Mouse (Mus musculus) kidney, postnatal 0 days (tissue): ENCODE measurements at regions not wholly inside any gene's neighbourhood (a gene's known extent, or its start where the extent isn't known, plus 50 kb on each side); places are given as distances from the start of the nearest gene placed in this dataset.

Source experiments
- ATAC-seq: fragments of 200-750 bp; cut with Nextera tagmentation; replicated peaks from 2 replicates; pipeline ENCODE4 v1.8.0; 2017; ENCODE audit warnings: low read depth, moderate number of reproducible peaks, moderate TSS enrichment, moderate library complexity; ENCODE audit not compliant: low FRiP score
- DNase-seq: peaks from one replicate; pipeline ENCODE4 v3.0.0-alpha.2; 2016; ENCODE audit warnings: low spot score
- H3K27ac ChIP-seq: fragments of 300-500 bp; sonication (generic); 2 replicates; pipeline ENCODE4 v1.5.1; 2014; ENCODE audit warnings: mild to moderate bottlenecking
- H3K27me3 ChIP-seq: fragments of 300-500 bp; sonication (generic); 2 replicates; pipeline ENCODE4 v1.6.1; 2014; ENCODE audit warnings: low read length, mixed read lengths; ENCODE audit not compliant: insufficient read depth
- H3K36me3 ChIP-seq: fragments of 300-500 bp; sonication (generic); 2 replicates; pipeline ENCODE4 v1.6.1; 2014; ENCODE audit warnings: low read length, mixed read lengths; ENCODE audit not compliant: insufficient read depth
- H3K4me1 ChIP-seq: fragments of 300-500 bp; sonication (generic); replicated peaks from 2 replicates; pipeline ENCODE4 v1.6.1; 2014; ENCODE audit warnings: antibody characterized with exemption, low read length, mixed read lengths; ENCODE audit not compliant: insufficient read depth
- H3K4me2 ChIP-seq: fragments of 300-500 bp; sonication (generic); 2 replicates; pipeline ENCODE4 v1.6.1; 2014; ENCODE audit warnings: mild to moderate bottlenecking, low read length, moderate library complexity, mixed read lengths
- H3K4me3 ChIP-seq: fragments of 300-500 bp; sonication (generic); replicated peaks from 2 replicates; pipeline ENCODE4 v1.5.1; 2014; ENCODE audit warnings: low read depth, low read length
- H3K9ac ChIP-seq: fragments of 300-500 bp; sonication (generic); 2 replicates; pipeline ENCODE4 v1.6.1; 2014; ENCODE audit warnings: low read depth, low read length
- H3K9me3 ChIP-seq: fragments of 300-500 bp; sonication (generic); replicated peaks from 2 replicates; pipeline ENCODE4 v1.6.1; 2016; ENCODE audit warnings: low read length, inconsistent platforms, mixed read lengths
- CTCF ChIP-seq: IDR thresholded peaks from 2 replicates; pipeline ENCODE4 v1.5.1; 2016; ENCODE audit warnings: antibody characterized with exemption, low read depth, mild to moderate bottlenecking, moderate library complexity
- WGBS: fragments of 180-500 bp; shearing (Covaris S2); extraction: QIAGEN DNeasy Blood & Tissue Kit; methylation state at CpG from one replicate; pipeline ENCODE4 v1.1.7; 2014; 5-methylcytosine and 5-hydroxymethylcytosine counted together

DNA sequence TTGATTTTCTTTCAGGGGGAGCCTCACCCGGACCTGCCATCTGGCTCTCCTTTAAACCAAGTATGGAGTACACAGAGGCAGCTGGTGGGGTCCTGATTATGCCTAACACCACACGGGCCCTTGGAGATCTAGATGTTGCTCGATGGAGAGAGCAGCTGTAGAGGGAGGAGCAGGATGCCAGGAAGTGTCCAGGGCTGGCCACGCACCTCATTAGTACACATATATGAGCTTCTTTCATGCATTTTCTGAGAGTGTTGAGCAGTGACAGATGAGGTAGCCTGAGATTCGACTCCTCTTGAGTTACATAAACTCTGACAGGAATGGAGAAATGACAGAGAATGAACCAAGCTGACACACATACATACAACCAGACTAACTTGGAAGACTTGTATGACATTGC lies 136.1 kb downstream of the Spata18 start:
- H3K9me3 ChIP-seq: no peaks in the 10 kb centered on the region
- no peaks in the 10 kb centered on the region for H3K27me3 ChIP-seq
- ATAC-seq (no peak), DNase-seq (no peak)
- H3K27ac ChIP-seq: no peak overlapping the region
- H3K4me3 ChIP-seq: no peak overlapping the region
- H3K36me3 ChIP-seq: no peaks in the 10 kb centered on the region
- no peak for TF ChIP-seq CTCF
- H3K4me2 ChIP-seq: no peak overlapping the region
- H3K9ac ChIP-seq: no peak overlapping the region
- peaks cover 7% of the 10 kb centered on the region; the same call in 1 of the 2 replicates for H3K4me1 ChIP-seq
- WGBS: 77% methylated on average over 5 of the region's 5 CpGs

DNA sequence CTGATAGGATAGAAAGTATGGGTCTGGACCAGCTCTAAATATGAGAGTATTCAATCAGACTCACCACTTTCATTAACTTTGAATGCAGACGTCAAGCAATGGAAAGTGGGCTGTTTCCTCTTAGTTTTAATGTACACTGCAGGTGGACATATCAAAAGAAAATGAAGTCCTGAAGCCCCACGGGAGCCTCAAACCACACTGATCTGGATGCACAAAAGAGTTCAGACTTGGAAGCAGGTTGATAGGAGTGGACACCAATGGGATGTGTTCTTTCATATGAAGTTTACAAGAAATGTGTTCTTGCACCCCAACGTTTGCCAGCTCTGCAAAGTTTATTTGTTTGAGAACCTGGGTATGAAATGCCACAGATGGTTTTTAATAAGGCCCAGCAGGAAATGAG lies 141.0 kb downstream of the Spata18 start:
- no peak for TF ChIP-seq CTCF
- ATAC-seq: no peak
- 65% methylated on average over 3 of the region's 3 CpGs for WGBS
- H3K9ac ChIP-seq: no peak overlapping the region
- no peak overlapping the region for H3K27ac ChIP-seq
- H3K4me2 ChIP-seq: no peak overlapping the region
- H3K4me1 ChIP-seq: no peaks in the 10 kb centered on the region
- no peak for DNase-seq
- no peak overlapping the region for H3K4me3 ChIP-seq
- no peaks in the 10 kb centered on the region for H3K27me3 ChIP-seq
- no peaks in the 10 kb centered on the region for H3K9me3 ChIP-seq
- no peaks in the 10 kb centered on the region for H3K36me3 ChIP-seq

DNA sequence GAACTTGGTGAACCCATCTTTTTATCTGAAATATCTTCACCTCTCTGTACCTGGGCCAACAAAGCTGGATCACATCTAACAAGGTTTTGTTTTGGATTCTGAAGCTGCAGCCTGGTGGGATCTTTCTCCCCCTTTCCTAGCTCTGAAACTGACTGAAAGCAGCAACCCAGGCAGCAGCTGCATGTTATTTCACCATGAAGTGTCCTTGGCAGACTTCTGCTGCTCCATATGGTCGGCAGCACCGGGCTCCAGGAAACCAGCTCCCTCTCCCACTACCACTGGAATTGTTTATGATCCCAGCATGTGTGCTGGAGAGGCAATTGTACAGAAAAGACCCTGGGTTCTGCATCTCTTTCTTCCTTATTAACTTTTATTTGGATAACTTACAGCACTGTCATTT lies 145.0 kb downstream of the Spata18 start:
- Histone ChIP-seq H3K36me3 (no peaks in the 10 kb centered on the region), H3K4me2 (no peak overlapping the region), H3K27me3 (no peaks in the 10 kb centered on the region), H3K4me1 (no peaks in the 10 kb centered on the region), H3K9ac (no peak overlapping the region), H3K27ac (no peak overlapping the region), H3K4me3 (no peak overlapping the region), H3K9me3 (no peaks in the 10 kb centered on the region)
- 50% methylated on average over 2 of the region's 2 CpGs for WGBS
- no peak for ATAC-seq
- no peak for TF ChIP-seq CTCF
- peak; percentile 74 for DNase-seq

DNA sequence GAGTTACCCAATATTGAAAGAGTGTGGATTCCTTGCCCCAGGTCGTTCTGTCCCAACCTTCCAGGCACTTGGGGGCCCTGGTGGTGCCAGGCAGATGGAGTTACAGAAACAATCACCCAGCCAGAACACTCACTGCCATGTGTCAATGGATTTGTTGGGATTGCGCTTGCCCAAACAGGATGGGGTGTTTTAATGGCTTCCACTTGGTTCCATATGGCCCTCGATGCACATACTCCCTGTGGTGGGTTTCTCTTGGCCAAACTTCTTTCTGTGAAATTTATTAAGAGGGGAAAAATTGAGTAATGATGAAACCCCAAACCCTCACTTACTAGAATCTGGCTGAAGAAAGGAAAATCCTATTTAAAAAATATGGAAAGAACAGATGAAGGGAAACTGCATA lies 146.8 kb downstream of the Spata18 start:
- H3K27ac ChIP-seq: no peak overlapping the region
- no peak for TF ChIP-seq CTCF

DNA sequence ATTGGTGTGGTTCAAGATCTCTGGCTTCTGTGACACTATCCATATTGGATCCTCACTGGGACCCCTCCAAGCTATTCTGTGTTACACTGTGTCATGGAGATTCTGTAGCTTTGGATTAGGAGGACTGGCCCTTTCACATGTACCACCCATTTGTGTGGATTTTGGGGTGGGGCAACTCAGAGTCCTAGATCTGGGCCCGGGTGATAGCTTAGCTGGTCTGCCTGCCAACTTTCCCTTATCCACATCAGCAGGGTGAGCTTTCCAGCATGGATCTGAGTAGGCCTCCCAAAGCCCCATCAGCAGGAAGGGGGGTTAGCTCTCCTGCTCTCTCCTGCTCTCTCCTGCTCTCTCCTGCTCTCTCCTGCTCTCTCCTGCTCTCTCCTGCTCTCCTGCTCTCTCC lies 152.3 kb downstream of the Spata18 start:
- Histone ChIP-seq H3K27me3 (no peaks in the 10 kb centered on the region), H3K27ac (no peak overlapping the region), H3K4me1 (no peaks in the 10 kb centered on the region), H3K4me2 (no peak overlapping the region), H3K9me3 (no peaks in the 10 kb centered on the region), H3K36me3 (no peaks in the 10 kb centered on the region), H3K9ac (no peak overlapping the region), H3K4me3 (no peak overlapping the region)
- ATAC-seq: no peak
- WGBS: 95% methylated on average over 1 of the region's 1 CpGs
- no peak for DNase-seq
- TF ChIP-seq CTCF: no peak

More for the DNA sequence above, 146.8 kb downstream of the Spata18 start:
- no peak overlapping the region for H3K9ac ChIP-seq
- no peaks in the 10 kb centered on the region for H3K9me3 ChIP-seq
- no peaks in the 10 kb centered on the region for H3K27me3 ChIP-seq
- H3K4me1 ChIP-seq: no peaks in the 10 kb centered on the region
- 73% methylated on average over 3 of the region's 3 CpGs for WGBS
- no peaks in the 10 kb centered on the region for H3K36me3 ChIP-seq
- no peak for ATAC-seq
- no peak for DNase-seq
- H3K4me2 ChIP-seq: no peak overlapping the region
- no peak overlapping the region for H3K4me3 ChIP-seq

DNA sequence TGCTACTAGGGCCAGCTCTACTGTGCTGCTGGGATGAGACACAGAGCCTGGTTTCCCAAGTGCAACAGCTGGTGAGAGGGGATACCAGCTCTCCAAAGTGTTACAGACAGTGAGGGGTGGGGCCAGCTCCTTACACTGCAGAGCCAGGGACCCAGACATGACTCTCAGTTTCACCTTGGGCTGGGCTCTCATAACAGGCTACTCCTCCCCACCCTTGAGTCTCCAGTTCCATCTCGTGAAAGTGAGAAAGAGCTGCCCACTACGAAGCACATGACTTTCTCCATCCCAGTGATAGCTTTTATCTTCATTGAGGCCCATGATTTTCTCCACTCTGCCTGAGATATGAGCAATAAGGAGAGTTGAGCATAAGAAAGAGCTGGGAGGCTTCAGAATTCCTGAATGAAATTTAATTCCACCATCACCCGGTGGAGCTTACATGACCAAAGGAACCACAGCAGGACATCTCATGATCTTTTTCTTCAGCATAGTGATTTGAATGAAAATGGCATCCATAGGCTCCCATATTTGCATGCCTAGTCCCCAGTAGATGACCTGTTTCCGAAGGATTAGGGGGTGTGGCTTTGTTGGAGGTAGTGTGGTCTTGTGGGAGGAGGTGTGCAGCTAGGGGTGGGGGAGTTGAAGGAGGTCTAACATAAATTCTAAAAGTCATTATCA lies 153.5 kb downstream of the Spata18 start:
- no peak overlapping the region for H3K9ac ChIP-seq
- H3K4me1 ChIP-seq: no peaks in the 10 kb centered on the region
- ATAC-seq: no peak
- WGBS: 63% methylated on average over 4 of the region's 4 CpGs
- no peak overlapping the region for H3K4me3 ChIP-seq
- no peak for DNase-seq
- no peak overlapping the region for H3K4me2 ChIP-seq
- no peak for TF ChIP-seq CTCF
- H3K27ac ChIP-seq: no peak overlapping the region
- no peaks in the 10 kb centered on the region for H3K9me3 ChIP-seq
- H3K27me3 ChIP-seq: no peaks in the 10 kb centered on the region
- H3K36me3 ChIP-seq: no peaks in the 10 kb centered on the region

DNA sequence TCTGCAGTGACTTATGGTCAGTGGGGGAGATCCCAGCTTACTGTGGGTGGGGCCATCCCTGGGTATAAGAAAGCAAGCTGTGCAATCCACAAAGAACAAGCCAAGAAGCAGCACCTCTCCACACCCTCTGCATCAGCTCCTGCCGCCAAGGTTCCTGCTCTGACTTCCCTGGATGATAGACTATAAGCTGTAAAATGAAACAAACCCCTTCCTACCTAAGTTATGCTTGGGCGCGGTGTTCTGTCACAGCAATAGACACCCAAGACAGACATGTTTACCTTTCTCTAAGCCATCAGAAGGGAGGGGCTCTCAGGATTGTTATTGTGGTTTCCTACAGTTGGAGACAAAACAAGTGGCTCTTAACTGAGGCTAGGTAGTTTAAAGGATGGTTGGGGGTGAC lies 159.5 kb downstream of the Spata18 start:
- DNase-seq (no peak), ATAC-seq (peak; percentile 40; the same call in 1 of the 2 replicates)
- Histone ChIP-seq H3K9ac (no peak overlapping the region), H3K27me3 (no peaks in the 10 kb centered on the region), H3K9me3 (no peaks in the 10 kb centered on the region), H3K4me2 (no peak overlapping the region), H3K27ac (no peak overlapping the region), H3K4me3 (no peak overlapping the region), H3K36me3 (no peaks in the 10 kb centered on the region), H3K4me1 (no peaks in the 10 kb centered on the region)
- no peak for TF ChIP-seq CTCF
- WGBS: 19% methylated on average over 3 of the region's 3 CpGs
